Mouse (Mus musculus): ENCODE data around the gene Mllt1. TPM values are rescaled to one million over a fixed set of nuclear protein-coding genes. Genes with fewer than 3 reads are reported as not detected.

Mllt1 gene
- polyA plus RNA-seq, 1 experiment from 2014 or later, result 67.7 TPM

- H3K36me3 ChIP-seq, result no peaks in the 10 kb centered on the region
- H3K4me1 ChIP-seq, result no peaks in the 10 kb centered on the region; the same call in 1 of the 2 replicates
- H3K27me3 ChIP-seq (ENCODE audit: low read depth, poor library complexity, severe bottlenecking), result no peaks in the 10 kb centered on the region
- no peak overlapping the region for H3K4me3 ChIP-seq
- no peak for DNase-seq (ENCODE audit: low spot score)
- WGBS, result 74% methylated on average over 15 of the region's 15 CpGs
- peaks cover 17% of the 10 kb centered on the region for H3K9me3 ChIP-seq (replicated peaks)
- no peak overlapping the region for H3K27ac ChIP-seq (replicated peaks)
Observed at GRCm38 (mm10) chr17:56870287-56870953, 64.8 kb downstream of the Mllt1 start.

- 72% methylated on average over 9 of the region's 9 CpGs for WGBS
- no peak for DNase-seq (ENCODE audit: low spot score)
- H3K4me1 ChIP-seq, result no peaks in the 10 kb centered on the region; the same call in 1 of the 2 replicates
- no peaks in the 10 kb centered on the region for H3K36me3 ChIP-seq
- H3K9me3 ChIP-seq (replicated peaks), result peaks cover 17% of the 10 kb centered on the region
- H3K27ac ChIP-seq (replicated peaks), result no peak overlapping the region
- H3K27me3 ChIP-seq (ENCODE audit: low read depth, poor library complexity, severe bottlenecking), result no peaks in the 10 kb centered on the region
- no peak overlapping the region for H3K4me3 ChIP-seq
Observed at GRCm38 (mm10) chr17:56869481-56869977, 65.7 kb downstream of the Mllt1 start.

- no peaks in the 10 kb centered on the region for H3K27me3 ChIP-seq (ENCODE audit: low read depth, poor library complexity, severe bottlenecking)
- DNase-seq (ENCODE audit: low spot score), result no peak
- peaks cover 17% of the 10 kb centered on the region for H3K9me3 ChIP-seq (replicated peaks)
- H3K4me1 ChIP-seq, result no peaks in the 10 kb centered on the region; the same call in 1 of the 2 replicates
- no peaks in the 10 kb centered on the region for H3K36me3 ChIP-seq
- H3K4me3 ChIP-seq, result no peak overlapping the region
- WGBS, result 85% methylated on average over 7 of the region's 7 CpGs
- H3K27ac ChIP-seq (replicated peaks), result no peak overlapping the region
Observed at GRCm38 (mm10) chr17:56866071-56866470, 69.1 kb downstream of the Mllt1 start.

GRCm38 (mm10) chr17:56861197-56861596, 74.0 kb downstream of the Mllt1 start:
- Histone ChIP-seq H3K9me3 (replicated peaks) (peaks cover 3% of the 10 kb centered on the region; the same call in 1 of the 2 replicates), H3K4me3 (no peak overlapping the region)
- 64% methylated on average over 3 of the region's 3 CpGs for WGBS

GRCm38 (mm10) chr17:56858922-56859321, 76.3 kb downstream of the Mllt1 start:
- Histone ChIP-seq H3K4me3 (no peak overlapping the region), H3K27me3 (ENCODE audit: low read depth, poor library complexity, severe bottlenecking) (no peaks in the 10 kb centered on the region), H3K9me3 (replicated peaks) (no peaks in the 10 kb centered on the region), H3K36me3 (no peaks in the 10 kb centered on the region), H3K4me1 (no peaks in the 10 kb centered on the region), H3K27ac (replicated peaks) (no peak overlapping the region)
- whole genome bisulfite sequencing, result 73% methylated on average over 7 of the region's 7 CpGs
- DNase-seq (ENCODE audit: low spot score), result no peak

More at GRCm38 (mm10) chr17:56861197-56861596, 74.0 kb downstream of the Mllt1 start:
- Histone ChIP-seq H3K36me3 (no peaks in the 10 kb centered on the region), H3K27me3 (ENCODE audit: low read depth, poor library complexity, severe bottlenecking) (no peaks in the 10 kb centered on the region), H3K4me1 (no peaks in the 10 kb centered on the region), H3K27ac (replicated peaks) (no peak overlapping the region)
- no peak for DNase-seq (ENCODE audit: low spot score)

- no peak overlapping the region for H3K27ac ChIP-seq (replicated peaks)
- no peaks in the 10 kb centered on the region for H3K9me3 ChIP-seq (replicated peaks)
- H3K27me3 ChIP-seq (ENCODE audit: low read depth, poor library complexity, severe bottlenecking), result no peaks in the 10 kb centered on the region
- WGBS, result 54% methylated on average over 4 of the region's 4 CpGs
- no peaks in the 10 kb centered on the region for H3K4me1 ChIP-seq
- DNase-seq (ENCODE audit: low spot score), result peak; percentile 68
- H3K36me3 ChIP-seq, result no peaks in the 10 kb centered on the region
- H3K4me3 ChIP-seq, result no peak overlapping the region
Observed at GRCm38 (mm10) chr17:56858216-56858615, 77.0 kb downstream of the Mllt1 start.

GRCm38 (mm10) chr17:56855421-56855820, 79.8 kb downstream of the Mllt1 start:
- Histone ChIP-seq H3K4me3 (no peak overlapping the region), H3K4me1 (no peaks in the 10 kb centered on the region), H3K36me3 (no peaks in the 10 kb centered on the region), H3K27me3 (ENCODE audit: low read depth, poor library complexity, severe bottlenecking) (no peaks in the 10 kb centered on the region), H3K9me3 (replicated peaks) (no peaks in the 10 kb centered on the region), H3K27ac (replicated peaks) (no peak overlapping the region)
- 76% methylated on average over 3 of the region's 3 CpGs for WGBS
- no peak for DNase-seq (ENCODE audit: low spot score)

- no peaks in the 10 kb centered on the region for H3K4me1 ChIP-seq
- no peaks in the 10 kb centered on the region for H3K27me3 ChIP-seq (ENCODE audit: low read depth, poor library complexity, severe bottlenecking)
- H3K9me3 ChIP-seq (replicated peaks), result no peaks in the 10 kb centered on the region
- no peaks in the 10 kb centered on the region for H3K36me3 ChIP-seq
- 84% methylated on average over 3 of the region's 3 CpGs for WGBS
- no peak overlapping the region for H3K27ac ChIP-seq (replicated peaks)
- no peak for DNase-seq (ENCODE audit: low spot score)
- no peak overlapping the region for H3K4me3 ChIP-seq
Observed at GRCm38 (mm10) chr17:56851167-56851566, 84.0 kb downstream of the Mllt1 start.

- Histone ChIP-seq H3K27me3 (ENCODE audit: low read depth, poor library complexity, severe bottlenecking) (no peaks in the 10 kb centered on the region), H3K9me3 (replicated peaks) (no peaks in the 10 kb centered on the region), H3K27ac (replicated peaks) (no peak overlapping the region), H3K4me3 (no peak overlapping the region), H3K4me1 (no peaks in the 10 kb centered on the region), H3K36me3 (no peaks in the 10 kb centered on the region)
- no peak for DNase-seq (ENCODE audit: low spot score)
- 81% methylated on average over 13 of the region's 13 CpGs for WGBS
Observed at GRCm38 (mm10) chr17:56849710-56850109, 85.5 kb downstream of the Mllt1 start.

GRCm38 (mm10) chr17:56848785-56849184, 86.4 kb downstream of the Mllt1 start:
- WGBS, result 82% methylated on average over 5 of the region's 5 CpGs
- no peak for DNase-seq (ENCODE audit: low spot score)
- no peaks in the 10 kb centered on the region for H3K36me3 ChIP-seq
- H3K9me3 ChIP-seq (replicated peaks), result no peaks in the 10 kb centered on the region
- no peaks in the 10 kb centered on the region for H3K4me1 ChIP-seq
- no peak overlapping the region for H3K4me3 ChIP-seq
- no peak overlapping the region for H3K27ac ChIP-seq (replicated peaks)
- H3K27me3 ChIP-seq (ENCODE audit: low read depth, poor library complexity, severe bottlenecking), result no peaks in the 10 kb centered on the region

- no peaks in the 10 kb centered on the region for H3K9me3 ChIP-seq (replicated peaks)
- H3K27me3 ChIP-seq (ENCODE audit: low read depth, poor library complexity, severe bottlenecking), result no peaks in the 10 kb centered on the region
- DNase-seq (ENCODE audit: low spot score), result no peak
- H3K36me3 ChIP-seq, result no peaks in the 10 kb centered on the region
- no peak overlapping the region for H3K4me3 ChIP-seq
- no peaks in the 10 kb centered on the region for H3K4me1 ChIP-seq
- H3K27ac ChIP-seq (replicated peaks), result no peak overlapping the region; the same call in 1 of the 2 replicates
- 83% methylated on average over 5 of the region's 5 CpGs for WGBS
Observed at GRCm38 (mm10) chr17:56843678-56844077, 91.5 kb downstream of the Mllt1 start.

Data from midbrain, embryonic 10.5 days (tissue).